Mouse (Mus musculus) T-helper 1 cell (primary cell): ENCODE data around the gene Strap.

Experiments used
- in situ Hi-C: fragments of 300-600 bp; cut with MboI, MseI; formaldehyde crosslinking; loops from one replicate; pipeline ENCODE4 v1.15.1; 2025; ENCODE audit warnings: high pct_unique_total_duplicates

Gene Strap

GRCm38 (mm10) chr6:137773637-137774028 is 38.8 kb downstream of the Strap start:
- in situ Hi-C loops: no loop called here

DNA sequence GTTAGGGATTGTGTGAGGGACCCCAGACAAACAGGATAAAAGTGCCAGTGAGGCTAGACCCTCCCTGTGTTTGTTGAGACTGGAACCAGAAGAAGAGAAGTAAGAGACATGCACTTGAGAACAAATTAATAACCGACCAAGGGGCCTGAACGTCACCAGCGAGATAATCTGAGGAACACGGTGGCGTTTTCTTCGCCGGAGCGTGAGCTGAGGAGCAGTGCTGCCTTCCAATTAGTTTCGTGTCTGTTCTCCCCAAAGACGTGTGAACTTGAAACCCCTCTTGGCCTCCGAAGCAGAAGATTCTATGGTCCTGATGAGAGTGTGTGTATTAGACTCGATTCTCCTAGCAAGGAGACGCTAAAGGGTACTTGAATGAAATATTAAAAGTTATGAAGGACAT is 39.3 kb downstream of the Strap start:
- in situ Hi-C loops: no loop called here

GRCm38 (mm10) chr6:137775159-137775558 is 40.3 kb downstream of the Strap start:
- in situ Hi-C loops: no loop called here

- in situ Hi-C loops: no loop called here
Observed at GRCm38 (mm10) chr6:137776981-137777380, 42.1 kb downstream of the Strap start.

DNA sequence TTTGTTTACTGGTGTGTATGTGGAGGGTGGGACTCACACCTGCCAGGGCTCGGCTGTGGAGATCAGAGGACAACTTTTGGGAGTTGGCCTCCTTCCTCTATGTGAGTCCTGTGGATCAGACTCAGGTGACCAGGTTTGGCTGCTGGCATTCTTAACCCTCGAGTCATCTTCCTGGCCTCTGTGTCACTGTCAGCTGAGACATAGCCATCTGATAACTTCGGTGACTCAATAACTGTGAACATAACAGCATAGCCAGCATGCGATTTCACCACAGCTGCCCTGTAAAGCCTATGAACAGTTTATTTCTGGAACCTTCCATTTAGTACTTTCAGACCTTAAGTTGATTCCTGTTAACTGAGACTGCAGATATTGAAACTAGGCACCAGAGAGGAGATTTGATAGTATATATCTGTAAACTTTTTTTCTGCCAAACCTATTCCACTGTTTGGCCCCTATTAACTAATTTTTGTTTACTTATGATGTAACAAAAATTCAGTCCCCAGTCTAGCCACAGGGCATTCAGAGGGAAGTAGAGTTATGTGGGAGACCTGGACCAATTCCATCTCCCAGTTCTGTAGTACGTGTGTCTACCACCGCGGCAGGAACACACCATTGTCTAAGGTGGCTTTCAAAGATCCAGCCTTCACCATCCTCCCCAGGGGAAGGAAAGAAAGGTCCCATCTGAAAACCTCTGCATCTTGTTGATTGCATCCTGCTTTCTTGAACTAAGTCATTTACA is 49.2 kb downstream of the Strap start:
- in situ Hi-C loops: no loop called here

GRCm38 (mm10) chr6:137788976-137789590 is 54.2 kb downstream of the Strap start:
- in situ Hi-C loops: no loop called here

DNA sequence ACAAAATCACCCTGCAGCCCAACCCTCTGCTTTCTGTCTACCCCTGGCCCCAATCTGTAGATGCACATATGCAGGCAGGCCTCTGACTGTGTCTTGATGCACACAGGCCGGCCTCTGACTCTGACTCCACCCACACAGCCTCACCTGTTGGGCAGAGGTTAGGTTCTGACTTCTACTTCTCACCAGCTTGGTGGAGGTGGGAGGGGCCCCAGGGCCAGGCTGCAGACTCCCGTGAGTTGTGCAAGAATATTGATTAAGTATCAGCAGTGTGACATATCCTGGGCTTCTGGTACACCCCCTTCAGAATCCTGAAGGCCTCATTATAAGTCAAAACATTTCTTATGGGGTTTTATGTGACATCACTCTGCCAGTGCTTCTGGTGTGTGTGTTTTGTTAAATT is 54.8 kb downstream of the Strap start:
- in situ Hi-C loops: no loop called here

DNA sequence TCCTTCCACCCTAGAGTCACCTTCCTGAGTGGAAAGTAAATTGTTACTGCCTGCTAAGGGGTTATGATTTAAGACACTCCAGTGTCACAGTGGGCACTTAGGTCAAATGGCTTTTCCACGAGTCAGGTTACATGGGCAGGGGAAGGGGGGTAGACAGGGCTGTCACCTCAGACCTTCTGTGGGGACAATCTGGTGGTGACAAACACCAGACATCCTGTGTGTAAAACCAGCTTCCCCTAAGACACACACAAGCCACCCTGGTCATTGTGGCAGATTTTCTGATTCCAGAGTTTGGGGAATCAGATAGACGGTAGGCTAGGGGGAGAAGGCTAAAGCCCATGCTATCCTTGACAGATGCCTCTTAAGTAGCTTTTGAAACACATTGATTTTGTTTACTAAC is 60.6 kb downstream of the Strap start:
- in situ Hi-C loops: no loop called here

DNA sequence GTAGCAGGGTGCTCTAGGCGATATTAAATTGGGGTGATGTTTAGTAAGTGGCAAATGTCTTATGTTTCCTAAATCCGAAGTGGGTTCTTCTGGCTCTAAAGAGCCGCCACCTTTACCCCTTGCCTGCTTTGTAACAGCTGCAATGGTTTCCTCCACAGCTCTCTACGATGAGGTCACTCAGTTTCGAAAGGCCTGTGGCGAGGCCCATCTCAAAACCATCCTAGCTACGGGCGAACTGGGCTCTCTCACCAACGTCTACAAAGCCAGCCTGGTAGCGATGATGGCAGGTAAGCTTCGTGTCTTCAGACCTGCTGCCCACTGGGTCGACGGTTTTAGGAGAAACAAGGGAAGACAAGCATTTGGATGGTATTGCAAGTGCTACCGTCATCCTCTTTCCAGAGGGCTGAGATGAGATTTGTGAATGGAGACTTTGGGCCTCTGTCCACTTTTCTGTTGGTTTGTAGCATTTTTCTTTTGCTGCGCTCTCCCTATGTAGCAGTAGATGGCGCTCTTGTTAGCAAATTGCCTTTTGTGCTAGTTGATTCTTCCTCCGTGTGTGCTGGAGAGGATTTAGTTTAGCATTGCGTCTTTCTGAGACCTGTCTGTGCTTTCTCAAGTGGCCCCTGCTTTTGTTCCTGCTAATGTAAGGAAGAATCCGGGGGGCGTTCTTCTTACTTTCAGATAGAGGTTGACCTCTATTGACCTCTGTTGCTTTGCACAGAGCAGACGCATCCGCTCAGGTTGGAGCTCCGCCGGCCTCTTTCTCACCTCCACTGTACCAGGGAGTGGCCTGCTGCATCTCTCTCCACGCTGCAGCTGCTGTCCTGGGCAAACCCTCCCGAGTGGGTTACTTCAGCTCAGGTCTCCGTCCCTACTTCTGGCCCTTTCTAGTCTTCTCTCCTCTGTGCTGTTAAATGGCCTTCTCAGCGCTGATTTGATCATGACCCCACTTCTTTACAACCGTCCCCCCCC is 62.0 kb downstream of the Strap start:
- in situ Hi-C loops: no loop called here

GRCm38 (mm10) chr6:137799253-137799652 is 64.4 kb downstream of the Strap start:
- in situ Hi-C loops: no loop called here
